Mouse (Mus musculus) MEL (cell line): ENCODE data around the gene Ppfia2.

ENCODE experiments used
- EP300 ChIP-seq, 2 experiments: IDR thresholded peaks; 2 replicates each; pipeline ENCODE4 v1.6.1; 2011; ENCODE audit warnings: improper control_type of control experiment in 2 of 2, low read length in 2 of 2, low read depth in 1 of 2, mild to moderate bottlenecking in 1 of 2
- KAT2A ChIP-seq: conservative IDR thresholded peaks from 2 replicates; pipeline ENCODE4 v1.6.1; 2012; ENCODE audit warnings: low read depth, low read length, improper control_type of control experiment, inconsistent platforms
- POLR2A ChIP-seq, 2 experiments: IDR thresholded peaks; 2 replicates each; pipeline ENCODE4 v1.6.1; 2011 to 2012; ENCODE audit warnings: low read length in 2 of 2, mild to moderate bottlenecking in 2 of 2, control low read depth in 1 of 2, improper control_type of control experiment in 1 of 2, low read depth in 1 of 2, moderate library complexity in 1 of 2; ENCODE audit not compliant: control insufficient read depth in 1 of 2, insufficient read depth in 1 of 2, poor library complexity in 1 of 2
- USF1 ChIP-seq: IDR thresholded peaks from 2 replicates; pipeline ENCODE4 v1.6.1; 2014; ENCODE audit warnings: low read depth, mild to moderate bottlenecking, inconsistent platforms, low read length, improper control_type of control experiment, moderate library complexity
- ZKSCAN1 ChIP-seq: IDR thresholded peaks from 2 replicates; pipeline ENCODE4 v1.6.1; 2012; ENCODE audit warnings: low read depth, mild to moderate bottlenecking, inconsistent platforms, low read length, improper control_type of control experiment, moderate library complexity

- no peak for TF ChIP-seq USF1
- no peak for TF ChIP-seq ZKSCAN1
- TF ChIP-seq EP300 (IDR thresholded peaks at IDR 0.05; ENCODE audit: low read depth in 1 of 2, low read length in 2 of 2) = no peak
- TF ChIP-seq POLR2A (IDR thresholded peaks at IDR 0.05; ENCODE audit: control insufficient read depth in 1 of 2, insufficient read depth in 1 of 2, low read depth in 1 of 2, low read length in 2 of 2, poor library complexity in 1 of 2) = no peak
- TF ChIP-seq KAT2A = no peak
These were observed 444.1 kb downstream of the Ppfia2 start for GRCm38 (mm10) chr10:106914275-106914674.
